9 mouse cellular contexts compared by ENCODE assay signal in the genomic region with DNA sequence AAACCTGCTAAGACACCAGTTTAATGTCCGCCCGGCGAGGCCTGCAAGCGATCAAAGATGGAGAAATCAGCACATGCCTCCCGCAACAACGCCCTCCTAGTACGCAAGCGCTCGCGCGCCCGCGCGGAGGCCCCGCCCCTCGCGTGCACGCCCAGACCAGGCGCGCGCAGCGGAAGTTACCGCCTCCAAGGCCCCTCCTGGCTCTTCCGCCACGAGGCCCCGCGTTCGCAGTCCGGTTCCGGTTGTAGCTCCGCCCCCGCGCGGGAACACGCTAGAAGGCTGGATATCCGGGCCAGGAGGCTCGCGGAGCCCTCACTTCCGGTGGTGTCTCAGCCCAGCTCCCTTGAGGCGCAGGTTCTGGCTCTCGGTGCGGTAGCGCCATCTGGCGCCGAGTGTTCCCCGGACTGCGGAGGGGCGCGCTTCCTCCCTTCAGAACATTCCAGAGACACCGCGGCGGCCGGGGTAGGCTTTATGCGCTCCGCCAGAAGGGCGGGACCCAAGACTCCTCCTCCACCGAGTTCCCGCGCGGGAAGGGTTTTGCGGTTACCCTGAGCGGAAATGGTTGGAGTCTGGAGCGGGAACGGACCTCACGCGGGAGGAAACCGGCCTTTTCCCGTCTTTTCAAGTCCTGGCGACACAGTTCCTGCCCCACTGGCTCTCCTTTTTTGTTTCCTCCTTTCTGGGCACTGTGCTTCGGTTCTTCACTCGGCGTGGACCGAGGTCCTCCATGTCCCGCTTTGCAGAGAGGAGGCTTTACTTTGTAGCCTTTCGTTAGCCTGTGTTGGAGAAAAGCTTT. TPM values are rescaled to one million over a fixed set of nuclear protein-coding genes. Genes with fewer than 3 reads are reported as not detected.
DNase-seq lines count a peak whose midpoint lies in the region; ATAC-seq lines count a peak whose summit lies in the region.
"Had no signal": no experiment of that assay in that cellular context is flagged by ENCODE, and none has a peak within 500 bp of the region (broad histone marks: within the 10 kb centered on the region; RNA-seq: fewer than 3 reads in every experiment).

No protein-coding gene starts in this region.

- peak; percentile 100 for DNase-seq in CD4-positive helper T cell, adult 2 months (ENCODE audit: low read depth, low spot score)
- DNase-seq in brain, embryonic 18.5 days (ENCODE audit: low read depth, low spot score): peak; percentile 99
- peak; percentile 100 for DNase-seq in kidney, postnatal 10 days
- peak; percentile 99 to 100 for DNase-seq in natural killer cell, adult 2 months (ENCODE audit: low spot score in 2 of 2)

- H3K27me3 ChIP-seq in heart, embryonic 13.5 days (replicated peaks): no peaks in the 10 kb centered on the region
- no peaks in the 10 kb centered on the region for H3K27me3 ChIP-seq in liver, embryonic 12.5 days (replicated peaks)
- no peaks in the 10 kb centered on the region for H3K27me3 ChIP-seq in stomach, embryonic 15.5 days (replicated peaks)

- H3K9ac ChIP-seq in heart, embryonic 13.5 days: peak overlapping the region; percentile 89
- H3K9ac ChIP-seq in liver, embryonic 12.5 days: peak overlapping the region; percentile 82
- peak overlapping the region; percentile 69; the same call in 1 of the 2 replicates for H3K9ac ChIP-seq in stomach, embryonic 15.5 days

- no peaks in the 10 kb centered on the region for H3K9me3 ChIP-seq in heart, embryonic 13.5 days
- no peaks in the 10 kb centered on the region for H3K9me3 ChIP-seq in liver, embryonic 12.5 days (replicated peaks)
- H3K9me3 ChIP-seq in stomach, embryonic 15.5 days: no peaks in the 10 kb centered on the region

- H3K36me3 ChIP-seq in heart, embryonic 13.5 days: no peaks in the 10 kb centered on the region
- no peaks in the 10 kb centered on the region for H3K36me3 ChIP-seq in liver, embryonic 12.5 days
- H3K36me3 ChIP-seq in stomach, embryonic 15.5 days: no peaks in the 10 kb centered on the region

- peak overlapping the region; percentile 98 for H3K27ac ChIP-seq in heart, embryonic 13.5 days (replicated peaks)
- H3K27ac ChIP-seq in liver, embryonic 12.5 days: peak overlapping the region; percentile 96
- H3K27ac ChIP-seq in stomach, embryonic 15.5 days: peak overlapping the region; percentile 98

- peak overlapping the region; percentile 62 for H3K4me3 ChIP-seq in heart, embryonic 13.5 days
- H3K4me3 ChIP-seq in liver, embryonic 12.5 days: peak overlapping the region; percentile 70
- peak overlapping the region; percentile 52 for H3K4me3 ChIP-seq in stomach, embryonic 15.5 days (replicated peaks)

- peak; percentile 95 for ATAC-seq in erythroid progenitor cell, adult 5-6 weeks (replicated peaks; ENCODE audit: low FRiP score, poor library complexity, severe bottlenecking)
- ATAC-seq in heart, embryonic 13.5 days (ENCODE audit: extremely low read depth, insufficient number of reproducible peaks, low FRiP score, low TSS enrichment): peak; percentile 98
- ATAC-seq in liver, embryonic 12.5 days: peak; percentile 98
- peak; percentile 99 for ATAC-seq in stomach, embryonic 15.5 days (ENCODE audit: insufficient read depth, low FRiP score, low read depth)

- WGBS in heart, embryonic 13.5 days: under 1% methylated on average over 75 of the region's 75 CpGs
- under 1% methylated on average over 75 of the region's 75 CpGs for WGBS in liver, embryonic 12.5 days (ENCODE audit: insufficient replicate concordance)
- under 1% methylated on average over 74 of the region's 75 CpGs for WGBS in stomach, embryonic 15.5 days

- peak overlapping the region; percentile 81 for H3K4me2 ChIP-seq in heart, embryonic 13.5 days
- peak overlapping the region; percentile 73 for H3K4me2 ChIP-seq in liver, embryonic 12.5 days
- H3K4me2 ChIP-seq in stomach, embryonic 15.5 days: peak overlapping the region; percentile 67

- H3K4me1 ChIP-seq in heart, embryonic 13.5 days: peaks cover 14% of the 10 kb centered on the region
- peaks cover 22% of the 10 kb centered on the region for H3K4me1 ChIP-seq in liver, embryonic 12.5 days
- H3K4me1 ChIP-seq in stomach, embryonic 15.5 days: 0 out of 2 replicates have a peak, but pooled peaks cover 3% of the 10 kb centered on the region

RNA-seq across cellular contexts. Expression of a gene that starts 59.4 kb away (rescaled TPM):
- not detected in 2 replicates for total RNA-seq in erythroid progenitor cell, adult 5-6 weeks (2015; ENCODE audit: low replicate concordance)
- not detected in 2 replicates for total RNA-seq in erythroid progenitor cell, adult 5-6 weeks (2017; ENCODE audit: low replicate concordance)
- not detected in 2 replicates for polyA plus RNA-seq in heart, embryonic 13.5 days (2015; fragmentation: Nextera tagmentation; extraction: Ambion mirVana)
- polyA plus RNA-seq in liver, embryonic 12.5 days (2016; fragmentation: Nextera tagmentation; extraction: Ambion mirVana): not detected in 2 replicates
- not detected in 2 replicates for polyA plus RNA-seq in stomach, embryonic 15.5 days (2015; fragmentation: Nextera tagmentation; extraction: Ambion mirVana)
- polyA plus RNA-seq: gonadal fat pad, adult 2 months had no signal

Comparison
In these comparisons a context has a peak if more than half of its experiments do, and no peak if none do; other contexts are left out.
1. Peak in every context shown above with its lines: DNase-seq, ATAC-seq, H3K4me3 ChIP-seq and H3K27ac ChIP-seq.